Mouse (Mus musculus) common myeloid progenitor, adult 5-6 weeks (primary cell): Measurements from ENCODE around the gene Olfr723. TPM values are rescaled to one million over a fixed set of nuclear protein-coding genes. Genes with fewer than 3 reads are reported as not detected.
"Not testable (repeated sequence)": the region's sequence is repeated elsewhere in the genome, so short reads cannot be mapped to it uniquely, and the experiment has no call there.

Source experiments
- ATAC-seq: replicated peaks from 2 replicates; pipeline ENCODE4 v1.8.0; 2016; ENCODE audit warnings: low read depth, mild to moderate bottlenecking, moderate TSS enrichment, inconsistent platforms; ENCODE audit not compliant: poor library complexity, severe bottlenecking
- total RNA-seq: library from RNA; stranded (forward); fragments of 200-1000, 187-1606 nt; gene quantifications from 2 replicates; pipeline ENCODE4 v1.2.3, GENCODE M21; 2017

Olfr723 gene
- total RNA-seq = not detected in 2 replicates

DNA sequence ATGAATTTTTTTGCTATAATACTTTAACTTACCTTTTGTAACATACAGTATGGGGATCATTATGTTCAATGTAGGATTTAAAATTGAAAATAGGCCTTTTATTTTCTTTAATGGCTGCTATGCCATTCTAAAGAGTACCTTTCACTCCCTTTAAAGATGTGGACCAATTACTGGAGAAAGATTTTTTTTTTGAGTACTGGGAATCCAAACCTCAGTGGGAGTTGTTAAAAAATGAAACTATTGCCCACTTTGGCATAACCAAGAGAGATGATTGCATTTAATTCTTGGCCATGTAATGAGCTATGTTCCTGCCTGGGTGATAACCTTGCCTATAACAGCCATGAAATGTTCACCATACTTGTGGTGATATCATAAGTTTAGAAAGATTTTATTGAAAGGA, at the start of gene Olfr723:
TSS of gene Olfr723 (minus strand) at position 101 of the 400 bp plus-strand sequence.
- not testable (repeated sequence) for ATAC-seq

DNA sequence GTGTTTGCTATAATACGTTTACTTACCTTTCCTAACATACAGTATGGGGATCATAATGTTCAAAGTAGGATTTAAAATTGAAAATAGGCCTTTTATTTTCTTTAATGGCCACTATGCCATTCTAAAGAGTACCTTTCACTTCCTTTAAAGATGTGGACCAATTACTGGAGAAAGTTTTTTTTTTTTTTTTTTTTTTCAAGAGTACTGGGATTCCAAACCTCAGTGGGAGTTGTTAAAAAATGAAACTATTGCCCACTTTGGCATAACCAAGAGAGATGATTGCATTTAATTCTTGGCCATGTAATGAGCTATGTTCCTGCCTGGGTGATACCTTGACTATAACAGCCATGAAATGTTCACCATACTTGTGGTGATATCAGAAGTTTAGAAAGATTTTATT, 31.6 kb upstream of the Olfr723 start, which contains the start of gene Olfr724:
TSS of gene Olfr724 (minus strand) at position 101 of the 400 bp plus-strand sequence.
- not testable (repeated sequence) for ATAC-seq

DNA sequence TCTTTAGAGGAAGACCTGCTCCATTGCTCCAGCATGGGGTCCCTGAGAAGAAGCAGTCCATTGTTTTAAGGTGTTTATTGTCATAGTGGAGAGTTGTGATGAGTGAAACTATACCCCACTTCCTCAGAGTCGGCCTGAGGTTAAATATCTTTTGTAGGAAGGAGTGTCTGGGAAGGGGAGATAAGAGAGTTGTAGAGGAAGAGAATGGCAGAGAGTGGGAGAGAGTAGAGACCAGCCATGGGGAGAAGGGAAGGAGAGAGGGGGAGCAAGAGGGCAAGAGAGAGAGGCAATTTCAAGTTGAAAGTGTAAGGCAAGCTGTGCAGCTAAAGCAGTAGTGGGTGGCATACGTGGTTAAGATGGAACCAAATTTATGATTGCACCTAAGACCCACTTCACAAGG, 24.3 kb upstream of the Olfr723 start:
- ATAC-seq = no peak

DNA sequence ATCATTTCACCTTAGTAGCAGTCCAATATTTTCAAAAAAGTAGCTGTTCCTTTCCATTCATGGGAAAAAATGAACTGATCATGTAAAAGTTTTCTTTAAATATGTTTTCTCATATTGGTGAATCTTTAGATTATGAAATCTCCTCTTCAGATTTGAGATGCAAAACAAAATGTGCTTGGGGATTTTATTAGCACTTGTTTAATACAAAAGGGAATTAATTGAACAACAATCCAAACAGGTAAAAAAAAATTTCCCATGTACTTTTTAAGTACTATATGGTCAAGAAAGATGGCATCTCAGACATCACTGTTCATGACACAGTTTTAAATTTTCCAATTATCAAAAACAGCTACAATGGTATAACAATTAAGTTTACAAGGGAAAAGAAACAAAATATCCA, 29.7 kb downstream of the Olfr723 start, which contains the start of gene Olfr722:
TSS of gene Olfr722 (minus strand) at position 101 of the 400 bp plus-strand sequence.
- ATAC-seq = no peak

Other genes with a start within 250 kb of the Olfr723 start
- gene Armh4, start 148.4 kb downstream of the Olfr723 start, total RNA-seq = not detected in 2 replicates
- not detected in 2 replicates for gene Olfr722, start 29.8 kb downstream of the Olfr723 start, total RNA-seq
- not detected in 2 replicates for gene Olfr724, start 31.5 kb upstream of the Olfr723 start, total RNA-seq
- gene Olfr725, start 108.6 kb upstream of the Olfr723 start, total RNA-seq = not detected in 2 replicates
- not detected in 2 replicates for gene Olfr726, start 159.2 kb upstream of the Olfr723 start, total RNA-seq
- gene Olfr727, start 191.4 kb upstream of the Olfr723 start, total RNA-seq = not detected in 2 replicates
- gene Olfr728, start 210.9 kb upstream of the Olfr723 start, total RNA-seq = not detected in 2 replicates
- gene Olfr729, start 221.1 kb upstream of the Olfr723 start, total RNA-seq = not detected in 2 replicates